Mouse (Mus musculus) forebrain, embryonic 12.5 days (tissue): ENCODE data around the gene Rap1a. TPM values are rescaled to one million over a fixed set of nuclear protein-coding genes. Genes with fewer than 3 reads are reported as not detected.

ENCODE experiments used
- ATAC-seq: fragments of 200-750 bp; cut with Nextera tagmentation; 2 replicates; pipeline ENCODE4 v1.8.0; 2017; ENCODE audit warnings: moderate TSS enrichment; ENCODE audit not compliant: low FRiP score
- H3K27ac ChIP-seq: fragments of 300-500 bp; sonication (generic); 2 replicates; pipeline ENCODE4 v1.5.1; 2016; ENCODE audit warnings: mild to moderate bottlenecking
- H3K27me3 ChIP-seq: fragments of 300-500 bp; sonication (generic); 2 replicates; pipeline ENCODE4 v1.6.1; 2016; ENCODE audit warnings: mild to moderate bottlenecking
- H3K36me3 ChIP-seq: fragments of 300-500 bp; sonication (generic); replicated peaks from 2 replicates; pipeline ENCODE4 v1.6.1; 2016; ENCODE audit warnings: mild to moderate bottlenecking
- H3K4me1 ChIP-seq: fragments of 300-500 bp; sonication (generic); 2 replicates; pipeline ENCODE4 v1.6.1; 2016
- H3K4me2 ChIP-seq: fragments of 300-500 bp; sonication (generic); 2 replicates; pipeline ENCODE4 v1.6.1; 2016; ENCODE audit warnings: mild to moderate bottlenecking, moderate library complexity
- H3K4me3 ChIP-seq: fragments of 300-500 bp; sonication (generic); replicated peaks from 2 replicates; pipeline ENCODE4 v1.5.1; 2016; ENCODE audit warnings: mild to moderate bottlenecking
- H3K9ac ChIP-seq: fragments of 300-500 bp; sonication (generic); 2 replicates; pipeline ENCODE4 v1.6.1; 2016; ENCODE audit warnings: mild to moderate bottlenecking
- H3K9me3 ChIP-seq: fragments of 300-500 bp; sonication (generic); 2 replicates; pipeline ENCODE4 v1.6.1; 2016
- WGBS: fragments of 180-500 bp; shearing (Covaris S2); methylation state at CpG from one replicate; pipeline ENCODE4 v1.1.7; 2016; 5-methylcytosine and 5-hydroxymethylcytosine counted together
- polyA plus RNA-seq: library from polyadenylated mRNA; unstranded; fragments of >200 nt; fragmentation: Nextera tagmentation; extraction: Ambion mirVana; gene quantifications from 2 replicates; pipeline ENCODE4 v1.2.1, GENCODE M21; 2016

Rap1a gene
- 71.0 and 81.6 TPM in 2 replicates for polyA plus RNA-seq

GRCm38 (mm10) chr3:105801191-105802166 lies at the start of gene Rap1a:
Rap1a (minus strand) TSS chr3:105801336.
- H3K27ac ChIP-seq, result peak within 1 kb of the TSS; percentile 89
- H3K4me2 ChIP-seq, result peak within 1 kb of the TSS; percentile 65
- 24% methylated on average over 39 of the region's 50 CpGs for WGBS
- no peaks in the 10 kb centered on the region for H3K27me3 ChIP-seq
- H3K4me1 ChIP-seq, result peaks cover 27% of the 10 kb centered on the region
- H3K9me3 ChIP-seq, result no peaks in the 10 kb centered on the region
- peak; percentile 95 for ATAC-seq
- peak within 1 kb of the TSS; percentile 90 for H3K4me3 ChIP-seq
- H3K36me3 ChIP-seq, result no peaks in the 10 kb centered on the region
- H3K9ac ChIP-seq, result peak within 1 kb of the TSS; percentile 91

- no peaks in the 10 kb centered on the region for H3K4me1 ChIP-seq
- 73% methylated on average over 7 of the region's 7 CpGs for WGBS
- H3K9ac ChIP-seq, result no peak overlapping the region
- H3K4me2 ChIP-seq, result no peak overlapping the region
- H3K27ac ChIP-seq, result no peak overlapping the region
- H3K36me3 ChIP-seq, result no peaks in the 10 kb centered on the region
- no peak for ATAC-seq
- no peaks in the 10 kb centered on the region for H3K9me3 ChIP-seq
- H3K4me3 ChIP-seq, result no peak overlapping the region
- no peaks in the 10 kb centered on the region for H3K27me3 ChIP-seq
These were observed 45.3 kb upstream of the Rap1a start for GRCm38 (mm10) chr3:105846294-105847069.

- Histone ChIP-seq H3K27me3 (no peaks in the 10 kb centered on the region), H3K27ac (no peak overlapping the region), H3K4me2 (no peak overlapping the region), H3K4me3 (no peak overlapping the region), H3K9me3 (no peaks in the 10 kb centered on the region), H3K9ac (no peak overlapping the region), H3K36me3 (no peaks in the 10 kb centered on the region), H3K4me1 (no peaks in the 10 kb centered on the region)
- 89% methylated on average over 4 of the region's 4 CpGs for WGBS
- no peak for ATAC-seq
These were observed 38.7 kb upstream of the Rap1a start for GRCm38 (mm10) chr3:105839836-105840235.

- H3K4me2 ChIP-seq, result no peak overlapping the region
- no peaks in the 10 kb centered on the region for H3K9me3 ChIP-seq
- H3K4me3 ChIP-seq, result no peak overlapping the region
- ATAC-seq, result no peak
- H3K4me1 ChIP-seq, result no peaks in the 10 kb centered on the region
- H3K9ac ChIP-seq, result no peak overlapping the region
- no peaks in the 10 kb centered on the region for H3K27me3 ChIP-seq
- no peak overlapping the region for H3K27ac ChIP-seq
- WGBS, result 88% methylated on average over 3 of the region's 3 CpGs
- H3K36me3 ChIP-seq, result no peaks in the 10 kb centered on the region
These were observed 37.5 kb upstream of the Rap1a start for GRCm38 (mm10) chr3:105838655-105839054.

GRCm38 (mm10) chr3:105836883-105837282 lies 35.7 kb upstream of the Rap1a start:
- Histone ChIP-seq H3K36me3 (no peaks in the 10 kb centered on the region), H3K9ac (no peak overlapping the region), H3K27me3 (no peaks in the 10 kb centered on the region), H3K9me3 (no peaks in the 10 kb centered on the region), H3K4me2 (no peak overlapping the region), H3K4me3 (no peak overlapping the region), H3K4me1 (no peaks in the 10 kb centered on the region), H3K27ac (no peak overlapping the region)
- no peak for ATAC-seq
- WGBS, result 87% methylated on average over 3 of the region's 3 CpGs

- Histone ChIP-seq H3K27ac (no peak overlapping the region), H3K9ac (no peak overlapping the region), H3K27me3 (no peaks in the 10 kb centered on the region), H3K36me3 (no peaks in the 10 kb centered on the region), H3K9me3 (no peaks in the 10 kb centered on the region), H3K4me1 (no peaks in the 10 kb centered on the region), H3K4me3 (no peak overlapping the region), H3K4me2 (no peak overlapping the region)
- ATAC-seq, result no peak
- 81% methylated on average over 3 of the region's 3 CpGs for WGBS
These were observed 34.7 kb upstream of the Rap1a start for GRCm38 (mm10) chr3:105835875-105836274.

- ATAC-seq, result no peak
- Histone ChIP-seq H3K36me3 (no peaks in the 10 kb centered on the region), H3K9ac (no peak overlapping the region), H3K4me3 (no peak overlapping the region), H3K27ac (no peak overlapping the region), H3K4me1 (no peaks in the 10 kb centered on the region), H3K27me3 (no peaks in the 10 kb centered on the region), H3K9me3 (no peaks in the 10 kb centered on the region), H3K4me2 (no peak overlapping the region)
- 94% methylated on average over 3 of the region's 3 CpGs for WGBS
These were observed 30.4 kb upstream of the Rap1a start for GRCm38 (mm10) chr3:105831584-105831983.

GRCm38 (mm10) chr3:105825501-105826161 lies 24.5 kb upstream of the Rap1a start:
- H3K9ac ChIP-seq, result no peak overlapping the region
- 64% methylated on average over 7 of the region's 7 CpGs for WGBS
- no peak overlapping the region for H3K4me2 ChIP-seq
- no peaks in the 10 kb centered on the region for H3K36me3 ChIP-seq
- no peaks in the 10 kb centered on the region for H3K9me3 ChIP-seq
- H3K4me3 ChIP-seq, result no peak overlapping the region
- no peaks in the 10 kb centered on the region for H3K27me3 ChIP-seq
- no peak overlapping the region for H3K27ac ChIP-seq
- no peak for ATAC-seq
- no peaks in the 10 kb centered on the region for H3K4me1 ChIP-seq

- H3K4me2 ChIP-seq, result no peak overlapping the region
- H3K9ac ChIP-seq, result no peak overlapping the region
- H3K4me3 ChIP-seq, result no peak overlapping the region
- ATAC-seq, result no peak
- H3K27ac ChIP-seq, result no peak overlapping the region
- H3K36me3 ChIP-seq, result no peaks in the 10 kb centered on the region
- H3K4me1 ChIP-seq, result no peaks in the 10 kb centered on the region
- WGBS, result 52% methylated on average over 2 of the region's 2 CpGs
- H3K27me3 ChIP-seq, result no peaks in the 10 kb centered on the region
- no peaks in the 10 kb centered on the region for H3K9me3 ChIP-seq
These were observed 23.6 kb upstream of the Rap1a start for GRCm38 (mm10) chr3:105824704-105825103.

GRCm38 (mm10) chr3:105824103-105824502 lies 23.0 kb upstream of the Rap1a start:
- no peak overlapping the region for H3K4me2 ChIP-seq
- H3K9ac ChIP-seq, result no peak overlapping the region
- H3K36me3 ChIP-seq, result no peaks in the 10 kb centered on the region
- WGBS, result 60% methylated on average over 5 of the region's 5 CpGs
- H3K27me3 ChIP-seq, result no peaks in the 10 kb centered on the region
- no peak overlapping the region for H3K27ac ChIP-seq
- no peak for ATAC-seq
- H3K9me3 ChIP-seq, result no peaks in the 10 kb centered on the region
- H3K4me1 ChIP-seq, result no peaks in the 10 kb centered on the region
- H3K4me3 ChIP-seq, result no peak overlapping the region

- no peak for ATAC-seq
- no peak overlapping the region for H3K9ac ChIP-seq
These were observed 22.5 kb upstream of the Rap1a start for GRCm38 (mm10) chr3:105823609-105824008.

GRCm38 (mm10) chr3:105821504-105821903 lies 20.4 kb upstream of the Rap1a start:
- Histone ChIP-seq H3K4me3 (no peak overlapping the region), H3K27me3 (no peaks in the 10 kb centered on the region), H3K27ac (no peak overlapping the region), H3K36me3 (no peaks in the 10 kb centered on the region), H3K9ac (no peak overlapping the region), H3K4me2 (no peak overlapping the region), H3K4me1 (no peaks in the 10 kb centered on the region), H3K9me3 (no peaks in the 10 kb centered on the region)
- ATAC-seq, result no peak
- WGBS, result 93% methylated on average over 3 of the region's 3 CpGs

More at GRCm38 (mm10) chr3:105823609-105824008, 22.5 kb upstream of the Rap1a start:
- no peaks in the 10 kb centered on the region for H3K36me3 ChIP-seq
- no peak overlapping the region for H3K4me2 ChIP-seq
- H3K9me3 ChIP-seq, result no peaks in the 10 kb centered on the region
- H3K27ac ChIP-seq, result no peak overlapping the region
- no peaks in the 10 kb centered on the region for H3K4me1 ChIP-seq
- H3K4me3 ChIP-seq, result no peak overlapping the region
- H3K27me3 ChIP-seq, result no peaks in the 10 kb centered on the region
